Mouse (Mus musculus): Measurements from ENCODE around the gene Znrf1. TPM values are rescaled to one million over a fixed set of nuclear protein-coding genes. Genes with fewer than 3 reads are reported as not detected.
A peak's percentile ranks its signal among the peaks of the same experiment; 100 is the strongest.

Znrf1 gene
- polyA plus RNA-seq, 1 experiment from 2014 or later: 5.3 TPM

DNA sequence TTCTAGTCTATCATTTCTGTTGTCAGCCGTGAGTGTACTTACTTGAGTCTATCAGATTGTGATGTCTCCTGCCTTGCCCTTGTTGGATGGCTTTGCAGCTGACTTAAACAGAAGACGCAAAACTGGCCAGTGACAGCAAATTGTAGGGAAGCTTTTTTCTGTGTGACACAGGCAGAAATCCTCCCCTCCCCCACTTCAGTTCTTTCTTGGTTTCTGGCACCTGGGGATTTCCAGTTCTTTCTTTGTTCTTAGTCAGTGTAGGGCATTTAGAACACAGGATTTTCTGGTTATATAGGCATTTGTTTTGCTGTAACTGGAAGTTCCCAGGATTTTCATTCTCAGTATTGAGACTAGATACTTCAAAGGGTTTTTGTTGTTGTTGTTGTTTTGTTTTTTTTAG is 34.5 kb downstream of the Znrf1 start:
- Histone ChIP-seq H3K9ac (no peak overlapping the region), H3K27ac (no peak overlapping the region), H3K9me3 (replicated peaks) (no peaks in the 10 kb centered on the region), H3K27me3 (no peaks in the 10 kb centered on the region), H3K4me1 (replicated peaks) (peaks cover 87% of the 10 kb centered on the region), H3K36me3 (no peaks in the 10 kb centered on the region), H3K4me3 (replicated peaks) (no peak overlapping the region), H3K4me2 (no peak overlapping the region)
- DNase-seq (no peak), ATAC-seq (ENCODE audit: low read depth) (no peak)
- WGBS (ENCODE audit: insufficient replicate concordance): 43% methylated on average over 2 of the region's 2 CpGs

DNA sequence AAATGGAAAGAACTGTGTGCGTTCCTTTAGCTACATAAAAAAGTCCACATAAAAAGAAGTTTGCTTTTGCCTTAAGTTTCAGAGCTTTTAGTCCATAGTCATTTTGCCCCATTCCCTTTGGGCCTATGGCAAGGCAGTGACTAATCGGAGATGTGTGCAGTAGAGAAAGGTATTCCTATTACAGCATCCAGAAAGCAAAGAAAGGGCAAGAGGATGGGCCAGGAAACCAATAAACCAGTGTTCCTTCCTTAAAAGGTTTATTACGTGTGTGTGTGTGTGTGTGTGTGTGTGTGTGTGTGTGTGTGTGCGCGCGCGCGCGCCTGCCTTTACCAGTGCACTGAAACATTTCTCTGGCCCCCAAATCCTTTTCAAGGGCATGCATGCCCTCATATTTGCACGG is 35.8 kb downstream of the Znrf1 start:
- peak overlapping the region; percentile 7; the same call in 1 of the 2 replicates for H3K27ac ChIP-seq
- no peaks in the 10 kb centered on the region for H3K9me3 ChIP-seq (replicated peaks)
- DNase-seq (no peak), ATAC-seq (ENCODE audit: low read depth) (no peak)
- peaks cover 77% of the 10 kb centered on the region for H3K4me1 ChIP-seq (replicated peaks)
- WGBS (ENCODE audit: insufficient replicate concordance): 83% methylated on average over 10 of the region's 10 CpGs
- no peak overlapping the region for H3K4me3 ChIP-seq (replicated peaks)
- no peak overlapping the region for H3K4me2 ChIP-seq
- H3K27me3 ChIP-seq: no peaks in the 10 kb centered on the region
- 0 out of 2 replicates have a peak, but pooled peaks cover 3% of the 10 kb centered on the region for H3K36me3 ChIP-seq
- no peak overlapping the region for H3K9ac ChIP-seq

DNA sequence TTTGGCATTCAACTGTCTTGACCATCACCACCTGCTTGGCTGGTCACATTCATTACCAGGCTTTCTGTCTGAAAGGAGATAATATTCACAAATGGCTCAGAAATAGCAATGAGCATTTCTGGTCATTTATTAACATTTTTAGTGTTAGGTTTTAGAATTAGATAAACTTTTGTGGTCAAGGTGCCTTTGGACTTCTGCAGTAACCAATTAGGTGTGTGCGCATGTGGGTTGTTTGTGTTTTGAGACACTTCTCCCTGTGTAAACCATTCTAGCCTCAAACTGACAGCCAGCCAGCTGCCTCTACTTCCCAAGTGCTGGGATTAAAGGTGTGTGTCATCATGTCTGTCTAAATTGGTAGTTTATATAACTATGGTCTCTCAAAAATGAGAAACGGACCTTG is 36.5 kb downstream of the Znrf1 start:
- H3K36me3 ChIP-seq: 0 out of 2 replicates have a peak, but pooled peaks cover 3% of the 10 kb centered on the region
- H3K9ac ChIP-seq: no peak overlapping the region
- 73% methylated on average over 2 of the region's 2 CpGs for WGBS (ENCODE audit: insufficient replicate concordance)
- no peak for DNase-seq
- peaks cover 70% of the 10 kb centered on the region for H3K4me1 ChIP-seq (replicated peaks)
- peak overlapping the region; percentile 81 for H3K27ac ChIP-seq
- H3K27me3 ChIP-seq: no peaks in the 10 kb centered on the region
- H3K4me2 ChIP-seq: peak overlapping the region; percentile 74; the same call in 1 of the 2 replicates
- no peak overlapping the region for H3K4me3 ChIP-seq (replicated peaks)
- ATAC-seq (ENCODE audit: low read depth): no peak
- no peaks in the 10 kb centered on the region for H3K9me3 ChIP-seq (replicated peaks)

DNA sequence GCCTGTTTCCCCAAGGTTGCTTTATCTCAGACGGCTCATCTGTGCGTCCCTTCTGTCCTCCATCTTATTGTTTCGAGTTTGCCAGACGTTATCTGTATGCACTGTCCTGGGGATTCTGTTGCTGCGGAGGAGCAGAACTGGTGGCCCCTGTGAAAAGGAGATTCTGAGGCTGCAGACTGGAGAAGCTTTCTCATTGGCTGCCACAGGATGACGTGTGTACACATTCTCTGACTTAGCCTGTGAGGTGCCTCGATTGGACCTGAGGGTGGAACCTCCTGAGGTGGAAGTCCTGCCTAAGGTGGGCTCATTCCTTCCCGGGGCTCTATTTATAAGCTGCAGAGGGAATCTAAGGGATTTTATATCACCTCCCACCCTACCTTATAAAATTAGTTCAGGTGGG is 37.7 kb downstream of the Znrf1 start:
- DNase-seq (peak; percentile 78), ATAC-seq (ENCODE audit: low read depth) (peak; percentile 98)
- Histone ChIP-seq H3K4me1 (replicated peaks) (peaks cover 59% of the 10 kb centered on the region), H3K27me3 (no peaks in the 10 kb centered on the region), H3K4me3 (replicated peaks) (peak overlapping the region; percentile 52), H3K4me2 (peak overlapping the region; percentile 74), H3K27ac (peak overlapping the region; percentile 81), H3K36me3 (0 out of 2 replicates have a peak, but pooled peaks cover 3% of the 10 kb centered on the region), H3K9me3 (replicated peaks) (no peaks in the 10 kb centered on the region), H3K9ac (peak overlapping the region; percentile 67)
- WGBS (ENCODE audit: insufficient replicate concordance): 7% methylated on average over 8 of the region's 8 CpGs

DNA sequence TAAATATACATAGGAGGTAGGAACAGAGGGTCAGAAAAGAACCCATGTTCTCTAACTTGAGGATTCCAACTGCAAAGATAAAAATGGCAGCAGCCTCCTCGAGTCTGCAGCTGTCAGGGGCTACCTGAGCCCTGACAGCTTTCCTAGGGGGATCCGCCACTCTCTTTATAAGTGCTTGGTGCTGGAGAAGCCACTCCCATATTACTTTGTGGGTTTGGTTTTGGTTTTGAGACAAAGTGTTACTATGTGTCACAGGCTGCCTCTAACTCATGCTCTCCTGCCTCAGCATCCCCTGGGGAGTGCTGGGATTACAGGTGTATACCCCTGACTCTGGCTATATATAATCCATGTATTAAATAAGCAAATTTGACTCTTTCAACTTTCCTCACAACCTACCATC is 38.1 kb downstream of the Znrf1 start:
- 29% methylated on average over 2 of the region's 2 CpGs for WGBS (ENCODE audit: insufficient replicate concordance)
- peak overlapping the region; percentile 52 for H3K4me3 ChIP-seq (replicated peaks)
- DNase-seq: no peak
- peaks cover 56% of the 10 kb centered on the region for H3K4me1 ChIP-seq (replicated peaks)
- H3K27me3 ChIP-seq: no peaks in the 10 kb centered on the region
- H3K27ac ChIP-seq: peak overlapping the region; percentile 81
- peak overlapping the region; percentile 74 for H3K4me2 ChIP-seq
- H3K9me3 ChIP-seq (replicated peaks): no peaks in the 10 kb centered on the region
- H3K9ac ChIP-seq: peak overlapping the region; percentile 67
- peak; percentile 49 for ATAC-seq (ENCODE audit: low read depth)
- 0 out of 2 replicates have a peak, but pooled peaks cover 3% of the 10 kb centered on the region for H3K36me3 ChIP-seq

DNA sequence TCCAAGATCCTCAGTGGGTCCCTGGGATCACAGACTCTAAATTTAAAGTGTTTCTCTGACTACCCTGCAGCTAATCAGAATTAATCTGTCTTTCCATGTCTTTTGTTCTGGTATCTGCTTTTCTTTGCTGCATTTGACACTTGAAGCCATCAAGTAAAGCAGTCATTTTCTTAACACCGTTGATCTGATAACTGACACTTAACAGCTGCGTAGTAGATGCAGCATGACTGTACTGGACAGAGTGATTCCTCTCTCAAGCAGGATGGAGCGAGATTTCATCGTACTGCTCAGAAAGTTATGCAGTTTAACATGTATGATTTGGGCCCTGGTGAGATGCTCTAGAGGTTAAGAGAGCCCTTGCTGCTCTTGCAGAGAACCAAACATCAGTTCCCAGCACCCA is 39.6 kb downstream of the Znrf1 start:
- H3K9me3 ChIP-seq (replicated peaks): no peaks in the 10 kb centered on the region
- 72% methylated on average over 4 of the region's 4 CpGs for WGBS (ENCODE audit: insufficient replicate concordance)
- no peak overlapping the region for H3K27ac ChIP-seq
- H3K4me1 ChIP-seq (replicated peaks): peaks cover 46% of the 10 kb centered on the region
- ATAC-seq (ENCODE audit: low read depth): no peak
- no peak overlapping the region for H3K9ac ChIP-seq
- no peak for DNase-seq
- H3K4me3 ChIP-seq (replicated peaks): no peak overlapping the region
- H3K27me3 ChIP-seq: no peaks in the 10 kb centered on the region
- H3K4me2 ChIP-seq: no peak overlapping the region
- H3K36me3 ChIP-seq: 0 out of 2 replicates have a peak, but pooled peaks cover 3% of the 10 kb centered on the region

DNA sequence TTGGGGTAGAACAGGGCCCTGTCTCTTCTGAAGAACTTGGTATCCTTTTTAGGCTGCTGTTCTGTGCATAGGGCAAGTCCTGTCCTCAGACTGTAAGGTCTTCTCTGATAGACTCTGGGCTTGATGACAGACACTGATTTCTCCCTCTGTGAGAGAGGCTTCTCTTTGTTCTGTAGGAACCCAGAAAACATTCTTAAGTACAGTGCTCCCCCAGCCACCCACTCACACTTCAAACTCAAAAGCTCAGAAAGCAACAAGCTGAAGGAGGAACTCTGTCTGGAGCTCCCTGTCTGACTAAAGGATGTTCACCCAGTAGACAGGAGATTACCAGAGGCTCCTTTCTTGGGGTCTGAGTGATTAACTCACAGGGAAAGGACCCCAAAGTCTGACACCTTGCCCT is 40.6 kb downstream of the Znrf1 start:
- Histone ChIP-seq H3K27ac (no peak overlapping the region), H3K9me3 (replicated peaks) (no peaks in the 10 kb centered on the region), H3K4me2 (no peak overlapping the region), H3K9ac (no peak overlapping the region), H3K27me3 (no peaks in the 10 kb centered on the region), H3K36me3 (0 out of 2 replicates have a peak, but pooled peaks cover 3% of the 10 kb centered on the region), H3K4me3 (replicated peaks) (no peak overlapping the region), H3K4me1 (replicated peaks) (peaks cover 38% of the 10 kb centered on the region)
- ATAC-seq (ENCODE audit: low read depth) (no peak), DNase-seq (no peak)

DNA sequence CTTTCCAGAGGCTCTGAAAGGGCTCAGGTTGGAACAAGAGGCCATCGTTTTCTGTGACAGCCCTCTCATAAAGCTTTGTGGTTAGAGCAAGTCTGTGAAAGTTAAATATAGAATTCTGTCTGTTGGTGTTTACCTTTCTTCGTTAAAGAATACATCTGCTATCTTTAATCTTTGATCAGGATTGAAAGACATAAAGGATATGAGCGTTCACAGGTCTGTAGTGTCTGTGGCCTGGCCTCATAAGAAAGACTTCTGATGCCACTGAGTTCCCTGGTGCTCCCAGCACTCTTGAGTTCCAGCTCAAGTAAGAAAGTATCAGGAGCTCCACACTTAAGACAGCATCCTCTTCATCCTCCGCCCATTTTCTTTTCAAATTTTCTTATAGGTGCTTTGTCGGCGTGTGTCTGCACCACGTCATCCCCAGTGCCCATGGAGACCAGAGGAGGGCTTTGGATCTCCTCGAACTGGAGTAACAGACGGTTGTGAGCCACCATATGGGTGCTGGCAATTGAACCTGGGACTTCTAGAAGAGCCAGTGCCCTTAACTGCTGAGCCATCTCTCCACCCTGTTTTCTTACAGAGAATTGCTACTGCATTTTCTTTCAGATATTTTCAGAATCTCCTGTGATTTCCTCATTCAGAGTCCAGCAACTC is 42.1 kb downstream of the Znrf1 start:
- WGBS (ENCODE audit: insufficient replicate concordance): 64% methylated on average over 9 of the region's 9 CpGs
- no peak overlapping the region for H3K9ac ChIP-seq
- H3K4me1 ChIP-seq (replicated peaks): peaks cover 23% of the 10 kb centered on the region
- H3K4me2 ChIP-seq: no peak overlapping the region
- DNase-seq (no peak), ATAC-seq (ENCODE audit: low read depth) (no peak)
- 0 out of 2 replicates have a peak, but pooled peaks cover 3% of the 10 kb centered on the region for H3K36me3 ChIP-seq
- no peak overlapping the region for H3K4me3 ChIP-seq (replicated peaks)
- no peak overlapping the region for H3K27ac ChIP-seq
- no peaks in the 10 kb centered on the region for H3K9me3 ChIP-seq (replicated peaks)
- no peaks in the 10 kb centered on the region for H3K27me3 ChIP-seq

DNA sequence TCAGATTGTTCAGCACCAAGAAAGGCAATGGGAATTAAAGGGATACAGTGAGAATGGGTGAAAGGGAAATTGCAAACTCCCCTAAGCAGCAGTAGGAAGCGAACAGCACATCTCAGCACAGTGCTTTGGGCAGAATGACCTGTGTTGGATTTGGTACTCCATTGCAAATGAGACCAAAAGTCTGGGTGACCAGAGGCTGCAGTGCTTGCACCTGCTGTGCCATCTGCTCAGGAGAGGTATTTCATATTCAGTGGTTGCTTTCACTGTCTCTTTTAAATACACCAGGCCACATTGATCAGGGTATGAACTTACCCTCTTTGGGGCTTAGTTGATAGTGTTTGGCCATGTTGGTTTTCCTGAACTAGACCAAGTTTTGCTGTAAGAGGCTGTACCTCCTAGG is 43.4 kb downstream of the Znrf1 start:
- 64% methylated on average over 1 of the region's 1 CpGs for whole genome bisulfite sequencing (ENCODE audit: insufficient replicate concordance)
- no peak for ATAC-seq (ENCODE audit: low read depth)

DNA sequence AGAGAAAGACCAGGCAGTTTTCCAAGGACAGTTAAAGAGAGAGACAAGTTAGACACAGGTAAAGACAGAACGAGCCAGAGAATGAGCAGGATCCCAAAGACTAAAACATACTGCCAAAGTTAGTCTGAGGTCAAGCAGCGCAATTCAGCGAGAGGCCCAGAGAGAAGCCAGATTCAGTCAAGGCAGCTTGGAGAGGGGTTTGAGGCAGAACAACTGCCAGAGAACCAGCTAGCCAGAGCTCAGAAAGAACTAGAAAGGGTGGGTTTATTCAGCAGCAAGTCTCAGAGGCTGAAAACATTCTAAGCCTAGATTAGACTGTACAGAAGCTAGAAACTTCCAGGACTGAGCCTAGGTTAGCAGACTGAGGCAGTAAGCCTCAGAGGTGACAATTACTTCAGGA is 44.4 kb downstream of the Znrf1 start:
- 71% methylated on average over 3 of the region's 3 CpGs for WGBS (ENCODE audit: insufficient replicate concordance)
- Histone ChIP-seq H3K27ac (no peak overlapping the region), H3K4me2 (no peak overlapping the region), H3K4me3 (replicated peaks) (no peak overlapping the region), H3K27me3 (no peaks in the 10 kb centered on the region), H3K36me3 (0 out of 2 replicates have a peak, but pooled peaks cover 3% of the 10 kb centered on the region), H3K9ac (no peak overlapping the region), H3K9me3 (replicated peaks) (no peaks in the 10 kb centered on the region), H3K4me1 (replicated peaks) (peaks cover 11% of the 10 kb centered on the region)
- DNase-seq (no peak), ATAC-seq (ENCODE audit: low read depth) (no peak)

More for the DNA sequence above, 43.4 kb downstream of the Znrf1 start:
- no peaks in the 10 kb centered on the region for H3K27me3 ChIP-seq
- no peak overlapping the region for H3K9ac ChIP-seq
- no peak for DNase-seq
- no peak overlapping the region for H3K4me3 ChIP-seq (replicated peaks)
- peaks cover 10% of the 10 kb centered on the region for H3K4me1 ChIP-seq (replicated peaks)
- H3K27ac ChIP-seq: no peak overlapping the region
- H3K4me2 ChIP-seq: no peak overlapping the region
- 0 out of 2 replicates have a peak, but pooled peaks cover 3% of the 10 kb centered on the region for H3K36me3 ChIP-seq
- H3K9me3 ChIP-seq (replicated peaks): no peaks in the 10 kb centered on the region

DNA sequence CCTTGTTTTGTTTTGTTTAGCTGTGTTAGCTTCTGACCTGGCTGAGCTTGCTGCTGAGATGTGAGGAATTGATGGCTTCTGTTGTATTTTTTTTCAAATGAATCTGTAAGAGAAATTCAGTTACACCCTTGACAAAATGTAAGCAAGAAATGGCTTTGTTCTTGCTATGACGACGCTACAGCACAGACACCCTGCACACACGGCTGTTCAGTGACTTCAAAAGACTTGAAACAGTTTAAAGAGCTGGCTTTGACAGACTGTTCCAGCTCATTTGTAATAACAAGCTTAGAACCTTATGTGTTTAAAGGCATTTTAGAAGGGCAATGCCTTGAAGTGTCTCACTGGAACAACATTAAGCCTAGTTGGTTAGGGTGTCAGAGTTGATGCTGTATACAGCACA is 46.5 kb downstream of the Znrf1 start:
- Histone ChIP-seq H3K4me3 (replicated peaks) (no peak overlapping the region), H3K36me3 (no peaks in the 10 kb centered on the region), H3K4me2 (no peak overlapping the region), H3K9ac (no peak overlapping the region), H3K27me3 (no peaks in the 10 kb centered on the region), H3K9me3 (replicated peaks) (no peaks in the 10 kb centered on the region), H3K4me1 (replicated peaks) (peaks cover 19% of the 10 kb centered on the region), H3K27ac (no peak overlapping the region)
- no peak for ATAC-seq (ENCODE audit: low read depth)
- DNase-seq: no peak
- 78% methylated on average over 3 of the region's 3 CpGs for WGBS (ENCODE audit: insufficient replicate concordance)

DNA sequence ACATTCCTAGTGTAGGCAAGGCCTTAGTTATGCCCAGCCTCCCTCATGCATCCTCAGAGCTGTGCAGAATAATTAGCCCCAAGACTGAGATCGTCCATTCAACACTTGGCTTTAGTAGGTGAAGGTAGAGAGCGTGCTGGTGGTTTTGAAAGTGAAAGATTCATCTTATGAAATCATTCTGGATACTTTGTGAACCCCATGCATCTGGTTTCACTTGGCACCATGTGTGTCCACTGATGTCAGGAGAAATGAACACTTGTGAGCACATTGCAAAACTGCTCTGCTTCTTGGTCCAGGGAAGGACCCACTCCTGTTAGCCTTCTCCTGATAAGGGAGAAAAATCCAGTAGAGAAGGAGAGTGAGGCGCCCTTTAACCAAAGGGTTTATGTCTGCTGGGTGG is 49.0 kb downstream of the Znrf1 start:
- H3K36me3 ChIP-seq: no peaks in the 10 kb centered on the region
- no peaks in the 10 kb centered on the region for H3K27me3 ChIP-seq
- H3K9me3 ChIP-seq (replicated peaks): no peaks in the 10 kb centered on the region
- ATAC-seq (ENCODE audit: low read depth) (no peak), DNase-seq (no peak)
- 79% methylated on average over 3 of the region's 3 CpGs for WGBS (ENCODE audit: insufficient replicate concordance)
- H3K4me3 ChIP-seq (replicated peaks): no peak overlapping the region
- no peak overlapping the region for H3K9ac ChIP-seq
- peaks cover 37% of the 10 kb centered on the region for H3K4me1 ChIP-seq (replicated peaks)
- H3K4me2 ChIP-seq: no peak overlapping the region
- no peak overlapping the region for H3K27ac ChIP-seq
